Mouse (Mus musculus): ENCODE data around the gene Klrg1.

- TF ChIP-seq CTCF (conservative IDR thresholded peaks at IDR 0.05; ENCODE audit: insufficient read depth, insufficient read length, low read depth, low read length) (no peak), POLR2A (IDR thresholded peaks at IDR 0.05; ENCODE audit: low read depth, low read length) (no peak)
Measured at GRCm38 (mm10) chr6:122250033-122250432, 32.6 kb downstream of the Klrg1 start.
